Mouse (Mus musculus) G1E (cell line): ENCODE results near the gene Ube2h.

Experiments used
- CTCF ChIP-seq: IDR thresholded peaks from 2 replicates; pipeline ENCODE4 v1.5.1; 2012; ENCODE audit warnings: low read depth, low read length, inconsistent platforms, mixed read lengths
- GATA1 ChIP-seq: IDR thresholded peaks from 2 replicates; pipeline ENCODE4 v1.6.1; 2012; ENCODE audit warnings: borderline replicate concordance, low read length, inconsistent platforms, mixed read lengths
- POLR2AphosphoS5 ChIP-seq: IDR thresholded peaks from 2 replicates; pipeline ENCODE4 v1.6.1; 2012; ENCODE audit warnings: low read depth, low read length, inconsistent platforms; ENCODE audit not compliant: insufficient replicate concordance
- TAL1 ChIP-seq: conservative IDR thresholded peaks from 2 replicates; pipeline ENCODE4 v1.6.1; 2012; ENCODE audit warnings: low read depth, low read length, inconsistent platforms, mixed read lengths

DNA sequence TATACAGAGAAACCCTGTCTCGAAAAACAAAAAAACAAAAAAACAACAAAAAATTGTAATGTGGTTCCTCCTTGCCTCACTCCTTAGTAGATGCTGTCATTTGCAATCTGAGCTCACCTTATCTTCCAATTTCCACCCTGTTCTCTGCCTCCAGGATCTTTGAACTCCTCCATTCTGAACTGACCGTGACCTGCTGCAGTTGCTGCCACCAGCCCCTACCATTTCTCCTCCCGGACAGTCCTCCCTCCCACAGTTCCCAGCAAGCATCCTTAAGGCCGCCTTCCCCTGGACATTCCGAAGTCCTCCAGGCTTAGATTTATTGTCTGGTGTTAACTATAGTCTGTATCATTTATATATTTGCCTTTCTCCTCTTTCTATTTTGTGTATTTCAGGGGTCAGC lies 26.4 kb upstream of the Ube2h start:
- TF ChIP-seq CTCF (no peak), POLR2AphosphoS5 (no peak), GATA1 (no peak), TAL1 (no peak)
